Mouse (Mus musculus) neutrophil, adult 5-6 weeks (primary cell): ENCODE results near the gene Cd300ld2. TPM values are rescaled to one million over a fixed set of nuclear protein-coding genes. Genes with fewer than 3 reads are reported as not detected.
"Not testable (repeated sequence)": the region's sequence is repeated elsewhere in the genome, so short reads cannot be mapped to it uniquely, and the experiment has no call there.

ENCODE experiments used
- ATAC-seq: fragments of 151-379, 151-347 bp; 2 replicates; pipeline ENCODE4 v1.8.0; 2017; ENCODE audit warnings: mild to moderate bottlenecking, moderate TSS enrichment; ENCODE audit not compliant: insufficient number of reproducible peaks, poor library complexity, low FRiP score, severe bottlenecking; ENCODE audit errors: extremely low read depth
- total RNA-seq: library from RNA; stranded (forward); fragments of 200-1000 nt; gene quantifications from 2 replicates; pipeline ENCODE4 v1.2.3, GENCODE M21; 2017

Gene Cd300ld2
- not detected in 2 replicates for total RNA-seq

DNA sequence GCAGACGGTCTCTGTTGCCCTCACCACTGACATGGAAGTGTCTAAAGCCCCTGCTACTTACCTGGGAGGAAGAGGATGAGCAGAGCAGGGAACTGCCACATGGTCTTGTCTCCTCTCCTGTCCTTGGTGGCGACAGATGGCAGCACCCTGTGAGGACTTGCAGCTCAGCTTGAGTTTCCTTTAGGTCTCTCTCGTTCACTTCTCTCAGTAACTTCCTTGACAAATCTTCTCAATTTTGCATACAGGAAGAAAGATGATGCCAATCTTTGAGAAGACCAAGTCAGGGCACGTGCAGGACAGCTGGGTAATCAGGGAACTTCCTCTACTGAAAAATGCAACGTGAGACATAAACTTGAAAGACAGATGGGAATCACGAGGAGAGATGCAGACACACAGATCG lies at the start of gene Cd300ld2:
Gene Cd300ld2 (minus strand): TSS at position 101 of the 400 bp plus-strand sequence.
- ATAC-seq: not testable (repeated sequence)

DNA sequence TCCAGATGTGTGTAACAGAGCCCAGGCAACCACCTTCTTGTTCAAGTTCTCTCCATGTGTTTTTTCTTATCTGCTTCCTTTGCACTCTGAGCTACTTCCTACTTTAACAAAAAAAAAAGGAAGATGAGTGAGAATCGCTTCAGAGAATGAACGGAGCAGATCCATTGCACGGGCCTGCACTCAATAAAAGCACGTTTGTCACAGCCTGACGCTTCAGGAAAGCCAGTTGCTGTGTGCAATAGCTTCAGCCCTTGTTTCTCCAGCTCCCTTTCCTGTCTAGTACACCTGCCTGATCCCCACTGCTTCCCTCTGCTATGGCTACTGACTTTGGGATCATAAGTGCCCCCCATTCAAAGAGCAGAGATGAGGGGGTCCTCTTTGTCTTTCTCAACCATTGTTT lies 46.1 kb upstream of the Cd300ld2 start, which contains the start of gene Cd300e:
Gene Cd300e (minus strand): TSS at position 101 of the 400 bp plus-strand sequence.
- no peak for ATAC-seq

DNA sequence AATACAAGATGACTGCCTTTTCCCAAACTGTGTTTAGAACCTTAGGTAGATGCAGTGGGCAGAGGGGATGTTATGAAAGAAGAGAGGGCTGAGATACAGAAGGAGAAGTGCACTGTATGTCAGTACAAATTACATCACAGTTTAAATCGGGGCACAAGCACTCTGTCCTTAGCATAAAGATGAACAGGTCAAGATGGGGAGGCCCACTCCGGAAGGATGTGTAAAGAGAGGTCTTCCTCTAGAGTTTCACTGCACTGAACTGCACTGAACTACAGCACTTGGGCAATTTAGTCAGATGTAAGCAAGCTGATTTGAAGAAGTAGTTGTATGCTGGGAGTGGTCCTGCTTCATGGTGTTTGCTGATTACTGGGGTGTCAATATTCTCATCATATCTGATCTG lies 43.8 kb upstream of the Cd300ld2 start:
- ATAC-seq: no peak

DNA sequence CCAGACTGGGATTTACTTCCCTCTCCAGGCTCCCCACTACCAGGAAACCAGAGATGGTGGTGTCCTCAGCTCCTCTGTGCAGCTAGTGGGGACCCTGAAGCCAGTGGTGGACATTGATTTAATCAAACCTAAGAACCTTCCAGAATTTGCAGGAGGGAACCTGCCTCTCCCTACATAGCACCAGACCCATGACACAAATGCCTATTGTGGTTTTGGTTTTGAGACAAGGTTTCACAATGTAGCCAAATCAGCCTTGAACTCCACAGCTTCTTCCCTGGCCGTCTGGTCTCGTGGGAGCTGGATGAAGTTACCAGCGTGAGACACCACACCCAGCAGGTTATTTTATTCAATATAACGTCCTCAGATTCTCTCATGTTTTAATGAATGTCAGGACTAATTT lies 42.7 kb upstream of the Cd300ld2 start:
- no peak for ATAC-seq

DNA sequence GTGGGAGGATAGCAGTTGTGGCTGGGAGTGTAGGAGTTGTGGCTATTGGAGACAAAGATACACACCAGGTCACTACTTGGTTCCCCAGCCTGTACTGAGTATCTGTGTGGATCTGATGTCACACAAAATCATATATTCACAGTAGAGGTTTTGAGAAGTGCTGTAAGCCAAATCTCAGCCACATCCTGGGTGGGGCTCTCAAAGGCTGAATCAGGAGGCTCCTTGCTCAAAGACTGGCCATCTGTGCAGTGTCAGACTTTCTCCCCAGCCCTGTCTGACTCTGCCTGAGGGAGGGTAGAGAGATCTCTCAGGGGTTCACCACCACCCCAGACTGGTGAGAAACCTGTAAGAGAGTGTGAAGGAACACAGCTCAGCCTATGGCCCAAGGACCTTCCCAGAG lies 38.5 kb upstream of the Cd300ld2 start:
- no peak for ATAC-seq

DNA sequence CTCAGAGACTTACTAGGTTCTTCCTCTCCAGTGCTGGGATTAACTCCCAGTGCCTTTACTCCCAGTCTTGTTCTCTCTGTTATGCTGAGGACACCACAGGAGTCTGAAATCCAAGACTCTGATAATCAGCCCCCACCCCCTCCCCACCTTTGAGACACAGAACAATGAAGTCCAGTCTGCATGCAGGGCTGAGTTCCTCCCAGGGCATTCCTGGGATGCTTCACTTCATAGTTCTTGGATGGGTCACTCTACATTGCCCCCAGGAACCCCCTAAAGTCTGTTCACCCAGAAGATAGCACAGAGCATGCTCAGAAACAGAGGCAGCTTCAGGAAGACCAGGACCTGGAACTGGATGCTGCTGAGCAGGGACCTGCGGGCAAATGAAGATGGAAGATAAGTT lies 37.0 kb upstream of the Cd300ld2 start:
- no peak for ATAC-seq

DNA sequence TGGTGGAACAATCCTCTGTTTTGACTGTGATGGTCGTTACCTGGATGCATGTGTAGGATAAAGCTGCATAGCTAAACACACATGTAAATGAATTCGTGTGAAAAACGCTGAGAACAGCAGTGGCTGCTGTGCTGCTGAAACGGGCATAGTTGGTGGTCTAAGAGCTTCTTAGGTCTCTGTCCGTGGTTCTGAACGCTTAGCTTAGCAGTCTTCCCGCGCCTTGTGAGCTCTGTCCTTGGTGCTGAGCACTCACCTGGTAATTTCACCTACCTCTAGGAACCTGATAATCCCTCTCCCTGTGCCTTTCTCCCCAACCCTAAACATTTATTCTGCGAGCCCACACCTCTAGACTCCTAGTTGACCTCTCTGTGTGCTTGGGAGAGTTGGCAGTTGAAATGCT lies 36.2 kb upstream of the Cd300ld2 start:
- no peak for ATAC-seq

DNA sequence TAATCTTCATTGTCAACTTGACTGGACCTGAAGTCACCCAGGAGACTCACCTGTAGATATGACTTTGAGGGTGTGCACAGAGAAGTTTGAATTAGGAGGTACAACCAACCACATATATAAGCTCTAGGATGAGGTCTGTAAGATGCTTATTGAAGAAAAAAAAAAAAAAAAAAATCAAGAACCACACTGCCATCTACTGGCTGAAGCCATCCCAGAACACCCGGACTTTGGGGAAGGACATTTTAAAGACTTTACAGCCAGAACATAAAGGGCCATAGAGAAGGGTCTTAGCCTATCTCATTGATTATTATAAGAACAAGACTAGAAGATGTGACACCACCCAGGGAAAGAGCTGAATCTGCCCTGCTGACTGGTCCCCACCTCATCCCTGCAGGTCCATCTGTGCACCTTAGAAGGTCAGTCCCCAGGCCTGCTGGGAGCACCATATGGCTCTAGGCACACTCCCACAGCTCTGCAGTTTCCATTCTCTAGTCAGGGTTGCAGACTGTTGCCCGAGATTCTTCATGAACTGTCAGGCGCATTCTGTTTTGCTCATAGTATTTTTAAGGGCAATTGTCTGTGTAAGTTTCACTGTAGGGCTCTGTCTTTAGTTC lies 33.4 kb upstream of the Cd300ld2 start:
- ATAC-seq: 0 out of 2 replicates have a peak, but pooled peaks have one; percentile 24

DNA sequence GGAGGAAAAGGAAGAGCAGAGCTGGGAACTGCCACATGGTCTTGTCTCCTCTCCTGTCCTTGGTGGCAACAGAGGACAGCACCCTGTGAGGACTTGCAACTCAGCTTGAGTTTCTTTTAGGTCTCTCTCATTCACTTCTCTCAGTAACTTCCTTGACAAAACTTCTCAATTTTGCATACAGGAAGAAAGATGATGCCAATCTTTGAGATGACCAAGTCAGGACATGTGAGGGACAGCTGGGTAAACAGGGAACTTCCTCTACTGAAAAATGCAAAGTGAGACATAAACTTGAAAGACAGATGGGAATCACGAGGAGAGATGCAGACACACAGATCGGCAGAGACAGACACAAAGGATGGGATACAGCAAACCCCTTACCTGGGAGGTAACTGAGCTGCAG lies 32.3 kb upstream of the Cd300ld2 start, which contains the start of gene Cd300ld3:
Gene Cd300ld3 (minus strand): TSS at position 151 of the 400 bp plus-strand sequence.
- ATAC-seq: no peak

DNA sequence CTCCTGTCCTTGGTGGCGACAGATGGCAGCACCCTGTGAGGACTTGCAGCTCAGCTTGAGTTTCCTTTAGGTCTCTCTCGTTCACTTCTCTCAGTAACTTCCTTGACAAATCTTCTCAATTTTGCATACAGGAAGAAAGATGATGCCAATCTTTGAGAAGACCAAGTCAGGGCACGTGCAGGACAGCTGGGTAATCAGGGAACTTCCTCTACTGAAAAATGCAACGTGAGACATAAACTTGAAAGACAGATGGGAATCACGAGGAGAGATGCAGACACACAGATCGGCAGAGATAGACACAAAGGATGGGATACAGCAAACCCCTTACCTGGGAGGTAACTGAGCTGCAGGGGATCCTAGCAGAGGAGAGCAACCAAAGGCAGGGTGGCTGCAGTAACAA lies 21.7 kb upstream of the Cd300ld2 start, which contains the start of gene Cd300ld5:
Gene Cd300ld5 (minus strand): TSS at position 101 of the 400 bp plus-strand sequence.
- not testable (repeated sequence) for ATAC-seq

DNA sequence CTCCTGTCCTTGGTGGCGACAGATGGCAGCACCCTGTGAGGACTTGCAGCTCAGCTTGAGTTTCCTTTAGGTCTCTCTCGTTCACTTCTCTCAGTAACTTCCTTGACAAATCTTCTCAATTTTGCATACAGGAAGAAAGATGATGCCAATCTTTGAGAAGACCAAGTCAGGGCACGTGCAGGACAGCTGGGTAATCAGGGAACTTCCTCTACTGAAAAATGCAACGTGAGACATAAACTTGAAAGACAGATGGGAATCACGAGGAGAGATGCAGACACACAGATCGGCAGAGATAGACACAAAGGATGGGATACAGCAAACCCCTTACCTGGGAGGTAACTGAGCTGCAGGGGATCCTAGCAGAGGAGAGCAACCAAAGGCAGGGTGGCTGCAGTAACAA lies 10.9 kb upstream of the Cd300ld2 start, which contains the start of gene Cd300ld4:
Gene Cd300ld4 (minus strand): TSS at position 101 of the 400 bp plus-strand sequence.
- ATAC-seq: not testable (repeated sequence)

DNA sequence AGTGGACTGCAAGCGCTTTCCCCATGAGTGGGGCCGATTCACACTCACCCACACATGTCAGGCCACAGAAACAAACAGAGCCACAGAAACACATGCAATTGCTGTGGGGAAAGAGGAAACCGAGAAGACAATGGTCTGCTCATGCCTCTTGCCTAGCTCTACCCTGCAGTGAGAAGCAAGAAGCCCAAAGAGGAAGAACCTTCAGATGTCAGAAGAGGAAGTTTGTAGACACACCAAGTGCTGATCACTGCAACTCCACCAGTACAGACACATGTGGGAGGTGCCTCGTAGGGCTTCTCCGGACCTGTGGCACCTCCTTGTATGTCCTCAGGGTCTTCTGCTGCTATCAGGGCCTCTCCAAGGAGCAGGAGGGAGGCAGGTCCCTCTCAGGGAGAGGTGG lies 11.9 kb downstream of the Cd300ld2 start:
- ATAC-seq: peak; percentile 82

DNA sequence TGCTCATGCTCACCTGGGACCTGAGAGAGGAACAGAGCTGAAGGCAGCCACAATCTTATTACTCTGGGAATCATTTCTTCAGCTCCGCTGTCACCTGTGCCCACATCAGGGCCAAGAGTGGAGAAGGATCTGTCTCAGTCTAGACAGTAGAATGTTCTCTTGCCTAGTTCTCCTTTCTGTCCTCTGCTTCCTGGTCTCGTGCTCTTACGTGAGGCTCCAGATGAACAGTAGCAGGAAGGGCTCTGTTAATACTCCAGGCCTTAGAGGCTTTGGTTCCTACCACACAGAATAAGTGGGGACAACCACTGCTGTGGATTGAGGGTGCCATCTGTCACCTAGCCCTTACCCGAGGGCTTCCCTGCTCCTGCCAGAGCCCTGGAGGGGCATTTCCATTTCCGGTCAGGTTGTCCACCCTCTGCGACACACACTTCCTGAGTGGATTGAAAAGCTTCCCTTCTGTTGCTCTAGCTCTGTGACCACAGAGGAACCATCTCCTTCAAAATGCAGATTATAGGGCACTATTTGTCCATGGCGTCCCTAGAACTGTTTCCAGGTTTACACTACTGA lies 14.4 kb downstream of the Cd300ld2 start, which contains the start of gene Cd300c2:
Gene Cd300c2 (minus strand): TSS at position 407 of the 567 bp plus-strand sequence.
- peak; percentile 15; the same call in 1 of the 2 replicates for ATAC-seq

DNA sequence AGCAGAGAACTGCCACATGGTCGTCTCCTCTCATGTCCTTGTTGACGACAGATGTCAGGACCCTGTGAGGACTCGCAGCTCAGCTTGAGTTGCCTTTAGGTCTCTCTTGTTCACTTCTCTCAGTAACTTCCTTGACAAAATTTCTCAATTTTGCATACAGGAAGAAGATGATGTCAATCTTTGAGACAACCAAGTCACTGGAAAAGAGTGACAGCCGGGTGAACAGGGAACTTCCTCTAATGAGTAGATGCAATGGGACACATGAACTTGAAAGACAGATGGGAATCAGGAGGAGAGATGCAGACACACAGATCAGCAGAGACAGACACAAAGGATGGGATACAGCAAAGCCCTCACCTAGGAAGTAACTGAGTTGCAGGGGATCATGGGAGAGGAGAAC lies 26.2 kb downstream of the Cd300ld2 start, which contains the start of gene Cd300ld:
Gene Cd300ld (minus strand): TSS at position 130 of the 400 bp plus-strand sequence.
- peak; percentile 56; the same call in 1 of the 2 replicates for ATAC-seq

DNA sequence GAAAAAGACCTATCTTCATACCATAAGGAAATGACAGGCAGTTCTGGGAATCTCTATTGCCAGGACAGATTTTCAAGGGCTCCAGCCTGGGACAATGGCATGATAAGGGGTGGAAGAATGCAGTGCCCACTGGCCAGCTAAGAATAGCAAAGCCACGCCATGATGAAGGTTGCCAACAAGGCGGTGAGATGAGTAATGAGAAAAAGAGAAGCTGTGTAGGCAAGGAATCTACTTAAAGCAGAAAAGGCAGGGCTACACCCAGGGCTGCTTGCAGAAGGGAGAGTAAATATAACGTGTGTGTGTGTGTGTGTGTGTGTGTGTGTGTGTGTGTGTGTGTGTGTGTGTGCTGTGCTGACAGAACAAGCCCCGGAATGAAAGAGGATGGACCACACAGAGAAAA lies 34.1 kb downstream of the Cd300ld2 start:
- no peak for ATAC-seq

DNA sequence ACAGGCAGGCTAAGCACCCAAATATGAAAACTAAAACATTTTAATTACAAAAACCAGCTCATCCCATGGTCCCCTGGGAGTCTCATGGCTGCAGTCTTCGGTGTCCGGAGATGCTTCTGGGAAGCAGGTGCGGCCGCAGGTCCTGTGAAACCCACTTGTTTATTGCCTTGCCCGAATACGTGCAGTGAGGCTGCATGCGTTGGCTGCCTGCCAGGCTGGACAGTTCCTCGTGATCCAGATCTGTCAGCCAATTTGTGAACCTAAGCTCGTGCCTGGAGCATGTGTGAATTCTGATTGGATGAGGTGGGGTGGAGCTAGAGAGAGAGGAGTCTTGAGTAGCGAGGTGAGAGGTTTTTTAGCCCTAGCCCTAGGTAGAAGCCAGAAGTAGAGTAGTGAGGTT lies 43.3 kb downstream of the Cd300ld2 start:
- no peak for ATAC-seq

DNA sequence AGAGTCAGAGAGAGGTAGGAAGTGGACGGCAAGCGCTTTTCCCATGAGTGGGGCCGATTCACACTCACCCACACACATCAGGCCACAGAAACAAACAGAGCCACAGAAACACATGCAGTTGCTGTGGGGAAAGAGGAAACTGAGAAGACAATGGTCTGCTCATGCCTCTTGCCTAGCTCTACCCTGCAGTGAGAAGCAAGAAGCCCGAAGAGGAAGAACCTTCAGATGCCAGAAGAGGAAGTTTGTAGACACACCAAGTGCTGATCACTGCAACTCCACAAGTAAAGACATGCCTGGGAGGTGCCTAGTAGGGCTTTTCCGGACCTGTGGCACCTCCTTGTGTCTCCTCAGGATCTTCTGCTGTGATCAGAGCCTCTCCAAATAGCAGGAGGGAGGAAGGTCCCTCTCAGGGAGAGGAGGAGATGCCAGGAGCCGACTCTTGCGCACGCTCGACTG lies 47.2 kb downstream of the Cd300ld2 start, which contains the start of gene Cd300c:
Gene Cd300c (minus strand): TSS at position 406 of the 456 bp plus-strand sequence.
- peak; percentile 76 for ATAC-seq

DNA sequence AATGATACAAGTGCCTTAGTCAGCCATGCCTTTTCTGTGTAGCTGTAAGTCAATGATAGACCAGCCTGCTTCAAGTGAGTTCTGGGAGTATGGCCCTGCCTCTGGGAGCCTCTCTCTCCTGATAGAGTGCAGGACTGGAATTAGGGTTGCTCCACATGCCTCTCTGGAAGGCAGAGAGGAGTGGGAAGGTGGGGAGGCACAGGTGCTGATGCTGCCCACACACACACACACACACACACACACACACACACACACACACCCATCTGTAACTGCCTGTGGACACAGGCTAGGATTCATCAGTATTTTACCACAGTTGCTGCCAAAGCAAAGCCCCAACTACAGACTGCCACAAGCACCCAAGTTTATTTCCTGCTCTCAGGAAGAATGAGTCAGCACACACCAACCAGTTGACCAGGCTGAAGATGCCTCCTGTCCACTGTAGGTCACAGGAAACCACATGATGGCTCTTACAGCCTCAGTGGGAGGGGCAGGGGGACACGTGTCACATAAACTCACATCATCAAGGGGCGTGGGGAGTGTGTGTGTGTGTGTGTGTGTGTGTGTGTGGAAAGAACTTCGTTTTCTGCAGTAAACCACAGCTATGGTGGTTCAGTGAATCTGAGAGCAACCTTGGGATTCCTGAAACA lies 50.7 kb downstream of the Cd300ld2 start:
- ATAC-seq: peak; percentile 89

DNA sequence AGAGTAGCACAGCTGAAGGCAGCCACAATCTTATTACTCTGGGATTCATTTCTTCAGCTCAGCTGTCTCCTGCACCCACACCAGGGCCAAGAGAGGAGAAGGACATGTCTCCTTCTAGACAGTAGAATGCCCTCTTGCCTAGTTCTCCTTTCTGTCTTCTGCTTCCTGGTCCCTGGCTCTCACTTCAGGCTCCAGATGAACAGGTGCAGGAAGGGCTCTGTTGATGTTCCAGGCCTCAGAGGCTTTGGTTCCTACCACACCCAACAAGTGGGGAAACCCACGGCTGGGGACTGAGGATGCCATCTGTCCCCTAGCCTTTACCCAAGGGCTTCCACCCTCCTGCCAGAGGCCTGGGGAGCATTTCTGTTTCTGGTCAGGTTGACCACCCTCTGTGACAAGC lies 55.6 kb downstream of the Cd300ld2 start:
- no peak for ATAC-seq
